8 mouse cellular contexts compared by ENCODE assay signal in genomic region chr13:52236105-52236504, GRCm38 (mm10).
DNase-seq lines count a peak whose midpoint lies in the region; ATAC-seq and TF ChIP-seq lines count a peak whose summit lies in the region.

No protein-coding gene starts in this region.

- no peak overlapping the region for H3K4me2 ChIP-seq in stomach, postnatal 0 days (replicated peaks; ENCODE audit: low read depth)

- peak; percentile 69; the same call in 1 of the 2 replicates for ATAC-seq in stomach, postnatal 0 days (ENCODE audit: low FRiP score, low TSS enrichment)

- H3K27ac ChIP-seq in heart, embryonic 10.5 days, result peak overlapping the region; percentile 44
- H3K27ac ChIP-seq in stomach, postnatal 0 days (replicated peaks), result no peak overlapping the region

- 39% methylated on average over 10 of the region's 10 CpGs for WGBS in heart, embryonic 10.5 days
- 28% methylated on average over 10 of the region's 10 CpGs for WGBS in stomach, postnatal 0 days

- H3K9ac ChIP-seq in stomach, postnatal 0 days (ENCODE audit: low read length), result no peak overlapping the region

- H3K4me3 ChIP-seq in heart, embryonic 10.5 days, result no peak overlapping the region
- no peak overlapping the region for H3K4me3 ChIP-seq in stomach, postnatal 0 days (ENCODE audit: low read depth, low read length)

- H3K4me1 ChIP-seq in heart, embryonic 10.5 days, result peaks cover 12% of the 10 kb centered on the region; the same call in 1 of the 2 replicates
- H3K4me1 ChIP-seq in stomach, postnatal 0 days (replicated peaks; ENCODE audit: control insufficient read depth, insufficient read depth), result no peaks in the 10 kb centered on the region

- TF ChIP-seq CTCF in stomach, postnatal 0 days (IDR thresholded peaks at IDR 0.05; ENCODE audit: low read depth), result no peak

- no peaks in the 10 kb centered on the region for H3K36me3 ChIP-seq in heart, embryonic 10.5 days
- H3K36me3 ChIP-seq in stomach, postnatal 0 days (ENCODE audit: control insufficient read depth, insufficient read depth, low read length), result no peaks in the 10 kb centered on the region

- TF ChIP-seq EP300 in stomach, postnatal 0 days (optimal IDR thresholded peaks at IDR 0.05), result no peak

- H3K9me3 ChIP-seq in heart, embryonic 10.5 days, result no peaks in the 10 kb centered on the region
- no peaks in the 10 kb centered on the region for H3K9me3 ChIP-seq in stomach, postnatal 0 days (ENCODE audit: control insufficient read depth, low read length)

- peak; percentile 20 for DNase-seq in layer of hippocampus, adult 9-11 months
- DNase-seq in layer of hippocampus, adult 18-20 months (ENCODE audit: low spot score in 2 of 2), result no peak
- peak; percentile 42 for DNase-seq in adrenal gland, adult 8-10 months
- DNase-seq in heart, embryonic 10.5 days (ENCODE audit: low spot score), result no peak
- peak; percentile 30 for DNase-seq in liver
- DNase-seq in stomach, postnatal 0 days (ENCODE audit: low spot score), result no peak
- no peak for DNase-seq in cerebellum, adult 11 months
- DNase-seq in ovary, adult 18-20 months (ENCODE audit: low spot score), result no peak

- H3K27me3 ChIP-seq in heart, embryonic 10.5 days (ENCODE audit: insufficient read depth, poor library complexity, severe bottlenecking), result no peaks in the 10 kb centered on the region
- H3K27me3 ChIP-seq in stomach, postnatal 0 days (ENCODE audit: control insufficient read depth, insufficient read depth, low read length), result no peaks in the 10 kb centered on the region; the same call in 1 of the 2 replicates

Comparison
In these comparisons a context has a peak if more than half of its experiments do, and no peak if none do; other contexts are left out.
1. DNase-seq: peak in layer of hippocampus, adult 9-11 months (single experiment), adrenal gland, adult 8-10 months (single experiment) and liver (single experiment); none in layer of hippocampus, adult 18-20 months (0 of 2), heart, embryonic 10.5 days (single experiment), stomach, postnatal 0 days (single experiment), cerebellum, adult 11 months (single experiment) and ovary, adult 18-20 months (single experiment).